Mouse (Mus musculus) heart, embryonic 15.5 days (tissue): ENCODE measurements around the gene Zfp61. TPM values are rescaled to one million over a fixed set of nuclear protein-coding genes. Genes with fewer than 3 reads are reported as not detected.
"Not testable (repeated sequence)": the region's sequence is repeated elsewhere in the genome, so short reads cannot be mapped to it uniquely, and the experiment has no call there.

ENCODE experiments used
- ATAC-seq: fragments of 200-750 bp; cut with Nextera tagmentation; replicated peaks from 2 replicates; pipeline ENCODE4 v1.8.0; 2017; ENCODE audit warnings: low read depth, moderate TSS enrichment; ENCODE audit not compliant: insufficient number of reproducible peaks, insufficient read depth, low FRiP score
- H3K27ac ChIP-seq: fragments of 300-500 bp; sonication (generic); 2 replicates; pipeline ENCODE4 v1.5.1; 2015; ENCODE audit warnings: mild to moderate bottlenecking, inconsistent platforms
- H3K27me3 ChIP-seq: fragments of 300-500 bp; sonication (generic); 2 replicates; pipeline ENCODE4 v1.6.1; 2015; ENCODE audit warnings: inconsistent platforms
- H3K36me3 ChIP-seq: fragments of 300-500 bp; sonication (generic); 2 replicates; pipeline ENCODE4 v1.6.1; 2015; ENCODE audit warnings: mild to moderate bottlenecking, inconsistent platforms
- H3K4me1 ChIP-seq: fragments of 300-500 bp; sonication (generic); replicated peaks from 2 replicates; pipeline ENCODE4 v1.6.1; 2015; ENCODE audit warnings: inconsistent platforms
- H3K4me2 ChIP-seq: fragments of 300-500 bp; sonication (generic); 2 replicates; pipeline ENCODE4 v1.6.1; 2015; ENCODE audit warnings: inconsistent platforms, mild to moderate bottlenecking, moderate library complexity
- H3K4me3 ChIP-seq: fragments of 300-500 bp; sonication (generic); 2 replicates; pipeline ENCODE4 v1.5.1; 2015; ENCODE audit warnings: mild to moderate bottlenecking, inconsistent platforms
- H3K9ac ChIP-seq: fragments of 300-500 bp; sonication (generic); 2 replicates; pipeline ENCODE4 v1.6.1; 2015; ENCODE audit warnings: mild to moderate bottlenecking, inconsistent platforms
- H3K9me3 ChIP-seq: fragments of 300-500 bp; sonication (generic); replicated peaks from 2 replicates; pipeline ENCODE4 v1.6.1; 2016; ENCODE audit warnings: inconsistent platforms
- WGBS: fragments of 180-500 bp; shearing (Covaris S2); methylation state at CpG from one replicate; pipeline ENCODE4 v1.1.7; 2015; ENCODE audit warnings: mixed read lengths; 5-methylcytosine and 5-hydroxymethylcytosine counted together
- polyA plus RNA-seq: library from polyadenylated mRNA; unstranded; fragments of >200 nt; fragmentation: Nextera tagmentation; extraction: Ambion mirVana; gene quantifications from 2 replicates; pipeline ENCODE4 v1.2.1, GENCODE M21; 2015

Zfp61 gene
- polyA plus RNA-seq, 1 experiment from 2014 or later = 14.3 TPM

DNA sequence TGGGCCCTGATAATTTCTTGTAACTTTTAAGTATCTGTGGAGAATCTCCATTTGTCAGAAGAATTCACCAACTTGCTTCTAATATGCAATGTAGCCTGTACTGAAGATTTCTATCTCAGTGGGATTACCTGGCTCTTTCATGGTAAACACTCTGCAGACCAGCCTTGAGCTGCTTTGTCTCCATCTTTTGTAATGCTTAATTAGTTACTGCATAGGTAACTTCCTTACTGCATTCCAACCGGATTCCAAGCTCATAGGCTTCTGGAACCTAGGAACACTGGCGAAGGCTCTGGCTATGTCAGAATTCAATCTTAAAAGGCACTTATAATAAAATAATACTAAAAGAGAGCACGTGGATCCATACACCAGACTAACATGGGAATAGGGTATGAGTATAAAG lies 22.3 kb downstream of the Zfp61 start:
- H3K9ac ChIP-seq, H3K9me3 ChIP-seq, H3K4me3 ChIP-seq, H3K27ac ChIP-seq, H3K27me3 ChIP-seq, ATAC-seq, H3K4me2 ChIP-seq, H3K4me1 ChIP-seq: not testable (repeated sequence)
- H3K36me3 ChIP-seq = peaks cover 19% of the 10 kb centered on the region
- 80% methylated on average over 3 of the region's 3 CpGs for WGBS

DNA sequence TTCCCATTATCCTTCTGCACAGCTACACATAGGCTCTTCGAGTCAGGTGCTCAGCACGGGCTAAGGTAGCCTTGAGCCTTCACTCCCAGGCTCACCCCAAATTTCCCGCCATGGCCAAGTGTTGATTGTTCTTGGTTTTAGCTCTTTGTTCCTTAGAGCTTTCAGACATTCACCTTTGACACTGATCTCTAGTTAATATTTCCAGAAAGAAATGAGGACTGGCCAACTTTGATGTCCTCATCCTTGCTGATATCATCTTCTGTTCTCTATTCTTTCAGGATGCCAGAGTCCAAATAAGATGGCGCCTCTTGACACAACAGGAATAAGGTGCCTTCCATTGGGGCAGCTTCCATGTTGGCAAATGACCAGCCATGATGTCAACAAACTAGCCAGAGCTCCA lies 26.6 kb downstream of the Zfp61 start:
- no peak for ATAC-seq
- Histone ChIP-seq H3K36me3 (peaks cover 19% of the 10 kb centered on the region), H3K27me3 (no peaks in the 10 kb centered on the region), H3K4me3 (no peak overlapping the region), H3K27ac (no peak overlapping the region), H3K4me2 (no peak overlapping the region), H3K9me3 (no peaks in the 10 kb centered on the region), H3K9ac (no peak overlapping the region), H3K4me1 (peaks cover 11% of the 10 kb centered on the region)
- 93% methylated on average over 4 of the region's 4 CpGs for WGBS

DNA sequence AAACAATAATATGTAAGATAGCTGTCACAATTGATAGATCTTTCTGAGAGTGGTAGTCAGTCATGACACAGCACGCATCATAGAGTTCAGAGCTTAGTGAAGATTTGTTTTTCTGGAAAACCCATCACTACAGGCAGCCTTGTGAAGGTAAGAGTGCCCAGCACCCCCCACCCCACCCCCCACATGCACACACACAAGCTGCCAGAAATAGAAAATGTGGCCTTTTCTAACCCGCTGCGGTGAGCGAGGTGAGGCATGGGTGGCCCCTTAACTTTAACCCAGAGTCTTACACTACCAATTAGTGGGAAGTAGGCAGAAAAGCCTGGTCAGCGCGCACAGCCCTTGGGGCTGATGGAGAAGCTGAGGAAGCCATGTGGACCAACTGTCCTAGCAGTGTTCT lies 29.8 kb downstream of the Zfp61 start:
- WGBS = 97% methylated on average over 6 of the region's 6 CpGs
- no peak overlapping the region for H3K9ac ChIP-seq
- H3K9me3 ChIP-seq = no peaks in the 10 kb centered on the region
- no peak overlapping the region for H3K4me3 ChIP-seq
- H3K36me3 ChIP-seq = peaks cover 16% of the 10 kb centered on the region
- peak overlapping the region; percentile 23; the same call in 1 of the 2 replicates for H3K4me2 ChIP-seq
- no peaks in the 10 kb centered on the region for H3K27me3 ChIP-seq
- no peak overlapping the region for H3K27ac ChIP-seq
- ATAC-seq = no peak
- peaks cover 11% of the 10 kb centered on the region for H3K4me1 ChIP-seq

DNA sequence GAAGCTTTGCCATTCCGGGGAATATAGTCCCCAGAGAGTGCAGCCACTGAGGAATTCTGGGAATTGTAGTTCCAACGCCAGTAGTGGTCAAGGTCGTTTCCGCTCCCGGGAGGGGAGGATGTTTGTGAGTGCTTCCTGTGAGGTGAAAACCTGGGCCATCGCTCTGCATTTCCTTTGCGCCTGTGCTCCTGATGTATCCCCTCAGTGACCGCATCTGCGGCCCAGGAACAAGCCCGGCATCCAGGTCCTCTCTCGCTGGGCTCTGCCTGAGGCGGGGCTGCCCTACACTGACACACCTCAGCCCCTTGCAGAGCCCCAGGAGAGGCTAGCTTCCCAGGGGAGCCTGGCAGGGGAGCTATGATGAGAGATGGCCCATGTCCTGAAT lies 30.8 kb downstream of the Zfp61 start, which contains the start of gene Zfp93:
Gene Zfp93 (plus strand): TSS at position 133 of the 385 bp plus-strand sequence.
- WGBS = under 1% methylated on average over 12 of the region's 12 CpGs
- Histone ChIP-seq H3K4me2 (peak within 1 kb of the TSS; percentile 90), H3K27me3 (no peaks in the 10 kb centered on the region), H3K4me3 (peak within 1 kb of the TSS; percentile 89), H3K36me3 (peaks cover 12% of the 10 kb centered on the region), H3K27ac (peak within 1 kb of the TSS; percentile 81), H3K9ac (peak within 1 kb of the TSS; percentile 87), H3K9me3 (no peaks in the 10 kb centered on the region), H3K4me1 (peaks cover 11% of the 10 kb centered on the region)
- ATAC-seq = peak; percentile 91

DNA sequence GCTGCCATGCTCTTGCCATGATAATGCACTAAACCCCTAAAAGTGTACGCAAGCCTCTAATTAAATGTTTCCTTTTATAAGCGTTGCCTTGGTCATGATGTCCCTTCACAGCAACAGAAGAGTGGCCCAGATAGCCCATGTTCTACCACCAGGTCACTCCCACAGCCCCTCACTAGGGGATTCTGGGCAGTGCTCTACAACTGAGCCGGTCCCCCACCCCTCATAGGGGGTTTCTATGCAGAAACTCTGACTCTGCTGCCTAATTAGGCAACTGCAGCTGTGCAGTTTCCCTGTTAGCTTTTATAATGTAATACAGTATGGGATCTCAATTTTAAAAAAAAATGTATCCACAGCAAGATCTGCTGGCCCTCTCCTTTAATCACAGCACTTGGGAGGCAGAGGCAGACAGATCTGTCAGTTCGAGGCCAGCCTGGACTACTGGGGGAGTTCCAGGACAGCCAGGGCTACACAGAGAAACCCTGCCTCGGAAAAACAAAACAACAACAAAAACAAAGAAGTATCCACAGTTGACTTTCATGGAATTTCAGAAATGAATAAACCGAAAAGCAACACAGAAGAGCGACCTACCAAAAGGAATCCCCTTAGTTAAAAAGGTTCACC lies 31.3 kb downstream of the Zfp61 start:
- ATAC-seq = no peak
- peak overlapping the region; percentile 87 for H3K9ac ChIP-seq
- H3K4me2 ChIP-seq = peak overlapping the region; percentile 90
- H3K4me3 ChIP-seq = peak overlapping the region; percentile 89
- H3K4me1 ChIP-seq = peaks cover 11% of the 10 kb centered on the region
- no peaks in the 10 kb centered on the region for H3K27me3 ChIP-seq
- WGBS = 36% methylated on average over 7 of the region's 7 CpGs
- H3K36me3 ChIP-seq = peaks cover 7% of the 10 kb centered on the region
- H3K9me3 ChIP-seq = no peaks in the 10 kb centered on the region
- no peak overlapping the region for H3K27ac ChIP-seq

DNA sequence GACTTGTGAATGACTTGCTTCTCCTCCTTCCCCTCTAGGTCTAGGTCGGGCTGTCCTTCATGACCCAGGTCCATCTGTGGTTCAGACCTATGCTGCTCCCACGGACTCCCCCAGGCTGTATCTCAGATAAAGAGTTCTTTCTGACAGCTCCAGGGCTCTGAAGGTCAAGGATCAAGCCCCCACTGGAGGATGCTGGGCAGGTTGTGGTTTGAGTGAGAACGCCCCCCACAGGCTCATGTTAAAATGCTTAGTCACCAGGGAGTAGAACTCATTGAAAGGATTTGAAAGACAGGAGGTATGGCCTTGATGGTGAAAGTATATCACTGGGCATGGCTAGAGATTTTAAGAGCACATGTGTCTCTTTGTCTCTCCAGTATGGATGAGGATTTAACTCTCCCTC lies 31.8 kb downstream of the Zfp61 start:
- WGBS = 70% methylated on average over 3 of the region's 3 CpGs

DNA sequence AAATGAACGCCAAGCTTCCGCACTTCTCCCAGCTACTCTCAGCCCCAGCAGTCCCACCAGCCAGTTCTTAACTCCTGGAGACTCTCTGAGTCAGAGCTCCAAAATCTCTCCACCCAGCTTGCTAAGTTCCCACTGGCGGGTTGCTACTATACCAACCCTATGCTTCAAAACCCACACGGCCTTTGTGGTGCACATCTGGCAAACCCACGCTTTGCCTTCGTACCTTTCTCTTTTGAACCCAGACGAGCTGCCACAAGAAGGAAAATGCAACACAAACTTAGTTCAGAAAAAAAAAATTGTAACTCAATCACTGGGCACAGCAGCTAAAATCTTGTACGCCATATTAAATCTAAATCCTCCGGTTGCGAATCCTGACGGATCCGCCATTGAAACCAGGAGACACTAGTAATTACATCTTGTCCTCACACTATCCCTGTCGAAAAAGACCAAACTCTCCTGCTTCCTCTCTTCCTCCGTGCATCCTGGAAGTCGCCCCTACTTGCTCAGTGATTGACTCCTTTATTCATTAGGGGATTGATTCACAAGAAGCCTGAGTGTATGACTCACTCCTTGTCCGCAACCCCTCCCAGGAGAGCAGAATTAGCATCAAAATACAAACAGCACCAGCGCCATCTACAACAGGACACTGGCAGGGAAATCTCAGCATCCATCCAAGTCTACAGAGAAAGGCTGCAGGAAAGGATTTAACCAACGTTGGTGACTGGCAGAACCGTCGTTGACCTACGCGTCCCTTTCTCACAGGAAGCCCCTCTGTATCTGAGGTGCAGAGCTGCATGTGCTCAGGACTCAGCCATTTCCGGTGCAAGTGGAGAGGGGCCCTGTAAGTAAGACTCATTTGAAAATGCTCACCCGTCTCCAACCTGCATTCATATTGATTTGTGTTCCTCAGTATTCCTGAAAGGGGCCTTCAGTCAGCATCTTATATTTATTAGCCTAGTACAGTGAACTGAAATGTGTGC lies 32.6 kb downstream of the Zfp61 start:
- Histone ChIP-seq H3K27me3 (no peaks in the 10 kb centered on the region), H3K9ac (no peak overlapping the region), H3K36me3 (no peaks in the 10 kb centered on the region), H3K4me2 (no peak overlapping the region), H3K4me3 (no peak overlapping the region), H3K9me3 (no peaks in the 10 kb centered on the region), H3K4me1 (peaks cover 11% of the 10 kb centered on the region), H3K27ac (no peak overlapping the region)
- WGBS = 75% methylated on average over 24 of the region's 24 CpGs
- no peak for ATAC-seq

More for the DNA sequence above, 31.8 kb downstream of the Zfp61 start:
- no peak for ATAC-seq
- Histone ChIP-seq H3K4me2 (no peak overlapping the region; the same call in 1 of the 2 replicates), H3K36me3 (peaks cover 1% of the 10 kb centered on the region; the same call in 1 of the 2 replicates), H3K4me3 (no peak overlapping the region), H3K4me1 (peaks cover 11% of the 10 kb centered on the region), H3K27ac (no peak overlapping the region), H3K27me3 (no peaks in the 10 kb centered on the region), H3K9ac (no peak overlapping the region), H3K9me3 (no peaks in the 10 kb centered on the region)

DNA sequence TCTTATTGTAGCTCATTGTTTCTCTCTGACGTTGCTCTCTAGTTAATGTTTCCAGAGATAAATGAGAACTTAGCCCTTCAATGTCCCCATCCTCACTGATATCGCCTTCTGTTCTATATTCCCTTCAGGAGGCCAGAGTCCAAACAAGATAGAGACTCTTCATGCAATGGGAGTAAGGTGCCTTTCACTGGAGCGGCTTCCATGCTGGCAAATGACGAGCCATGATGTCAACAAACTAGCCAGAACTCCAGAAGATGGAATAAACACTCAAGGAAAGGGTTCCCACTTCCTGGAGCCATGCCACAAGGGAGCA lies 41.1 kb downstream of the Zfp61 start:
- peaks cover 5% of the 10 kb centered on the region for H3K4me1 ChIP-seq
- H3K4me2 ChIP-seq = no peak overlapping the region
- 91% methylated on average over 4 of the region's 4 CpGs for WGBS
- H3K9me3 ChIP-seq = no peaks in the 10 kb centered on the region
- no peaks in the 10 kb centered on the region for H3K27me3 ChIP-seq
- no peak overlapping the region for H3K4me3 ChIP-seq
- no peak for ATAC-seq
- H3K36me3 ChIP-seq = peaks cover 22% of the 10 kb centered on the region; the same call in 1 of the 2 replicates
- H3K27ac ChIP-seq = no peak overlapping the region
- no peak overlapping the region for H3K9ac ChIP-seq

DNA sequence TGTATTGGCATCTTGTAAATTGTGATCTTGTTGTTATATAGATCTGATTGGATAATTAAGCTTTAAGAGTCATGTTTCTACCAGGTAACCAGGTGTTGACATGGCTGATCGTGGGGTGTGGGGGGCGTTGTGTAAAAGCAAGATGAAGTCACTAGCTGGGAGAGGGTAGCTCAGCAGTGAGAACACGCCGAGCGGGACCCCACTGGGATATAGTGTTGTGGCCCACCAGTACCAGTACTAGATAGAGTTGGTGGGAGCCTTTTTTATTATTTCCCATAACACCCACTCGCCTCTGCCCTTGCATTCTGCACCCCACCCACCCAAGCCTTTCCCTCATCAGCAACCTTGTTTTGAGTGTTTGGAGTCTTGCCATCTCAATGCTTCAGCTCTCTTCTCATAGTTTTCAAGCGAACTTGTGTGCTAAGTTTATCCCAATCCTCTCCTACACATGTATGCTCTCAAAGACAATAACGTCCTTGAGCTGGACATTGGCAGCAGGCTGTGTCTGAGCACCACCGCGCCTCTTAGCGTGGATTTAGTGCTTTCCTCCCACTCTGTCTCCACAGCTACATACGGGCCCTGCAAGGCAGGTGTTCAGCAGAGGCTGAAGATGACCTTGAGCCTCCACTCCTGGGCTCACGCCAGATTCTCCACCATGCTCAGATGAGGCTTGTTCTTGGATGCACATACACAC lies 41.6 kb downstream of the Zfp61 start:
- Histone ChIP-seq H3K9me3 (no peaks in the 10 kb centered on the region), H3K4me2 (no peak overlapping the region), H3K27ac (no peak overlapping the region), H3K4me3 (no peak overlapping the region), H3K27me3 (no peaks in the 10 kb centered on the region), H3K9ac (no peak overlapping the region), H3K36me3 (peaks cover 22% of the 10 kb centered on the region; the same call in 1 of the 2 replicates), H3K4me1 (peaks cover 7% of the 10 kb centered on the region)
- 82% methylated on average over 13 of the region's 13 CpGs for WGBS
- ATAC-seq = no peak

DNA sequence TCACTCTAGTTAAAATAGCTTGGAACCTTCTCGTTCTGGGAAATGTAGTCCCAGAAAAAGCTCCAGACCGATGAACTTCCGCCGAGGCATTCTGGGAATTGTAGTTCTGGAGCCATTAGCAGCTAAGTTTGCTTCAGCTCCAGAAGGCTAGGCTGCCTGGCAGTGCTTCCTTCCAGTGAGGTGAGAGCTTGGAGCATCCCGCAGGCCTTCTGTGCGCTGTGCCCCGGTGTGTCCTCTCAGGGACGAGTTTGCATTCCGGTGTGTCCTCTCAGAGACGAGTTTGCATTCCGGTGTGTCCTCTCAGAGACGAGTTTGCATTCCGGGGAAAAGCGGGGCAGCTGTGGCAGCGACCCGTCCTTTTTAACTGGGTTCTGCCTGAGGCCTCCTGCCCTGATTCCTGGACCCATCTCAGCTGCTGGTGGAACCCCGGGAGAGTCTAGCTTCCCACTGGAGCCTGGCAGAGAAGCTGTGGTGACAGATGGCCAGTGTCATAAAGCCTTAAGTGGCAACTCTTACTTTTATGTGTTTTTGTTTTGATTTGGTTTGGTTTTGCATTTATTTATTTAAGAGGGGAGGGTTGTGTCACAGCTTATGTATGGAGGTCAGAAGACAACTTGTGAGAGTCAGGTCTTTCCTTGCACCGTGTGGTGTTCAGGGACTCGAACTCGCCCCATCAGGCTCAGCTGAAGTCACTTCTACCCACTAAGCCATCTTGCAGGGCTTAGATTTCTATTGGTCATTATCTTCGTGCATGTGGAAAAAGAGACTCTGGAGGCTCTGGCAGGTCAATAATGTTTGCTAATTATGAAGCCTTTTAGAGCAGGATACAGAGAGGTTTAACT lies 46.2 kb downstream of the Zfp61 start, which contains the start of gene Zfp108:
Gene Zfp108 (plus strand): TSS at position 162 of the 842 bp plus-strand sequence.
- Histone ChIP-seq H3K27me3 (no peaks in the 10 kb centered on the region), H3K9me3 (no peaks in the 10 kb centered on the region), H3K4me1 (peaks cover 10% of the 10 kb centered on the region), H3K9ac (peak within 1 kb of the TSS; percentile 64), H3K36me3 (no peaks in the 10 kb centered on the region; the same call in 1 of the 2 replicates), H3K4me2 (peak within 1 kb of the TSS; percentile 70), H3K4me3 (peak within 1 kb of the TSS; percentile 73), H3K27ac (0 out of 2 replicates have a peak within 1 kb of the TSS, but pooled peaks have one; percentile 31)
- 19% methylated on average over 21 of the region's 21 CpGs for WGBS
- peak; percentile 82 for ATAC-seq
